Mouse (Mus musculus) thymus, postnatal 4 days (tissue): Measurements from ENCODE around the gene Ubxn10.

Experiments
- DNase-seq: peaks from one replicate; pipeline ENCODE4 v3.0.0; 2021

Gene Ubxn10

DNA sequence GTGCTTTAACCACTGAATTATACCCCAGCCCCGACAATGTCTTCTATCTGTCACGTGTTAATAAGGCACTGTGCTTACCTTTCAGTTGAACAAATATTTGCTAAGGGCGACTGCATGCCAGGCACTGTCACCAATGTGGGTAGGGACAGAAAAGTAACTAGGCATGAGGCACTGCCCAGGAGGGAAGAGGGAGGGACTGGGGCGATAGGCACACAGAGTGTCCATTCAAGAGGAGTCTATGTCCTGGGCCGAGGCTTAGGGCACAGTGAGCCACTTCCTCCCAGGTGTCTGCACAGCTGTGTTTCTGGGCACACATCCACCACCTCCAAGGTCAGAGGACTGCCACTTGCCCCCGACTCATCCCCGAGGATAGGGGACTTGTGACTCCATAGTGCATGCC, at the start of gene Ubxn10:
Gene Ubxn10, minus strand, starts transcription at position 137 of the 400 bp plus-strand sequence.
- DNase-seq = no peak

DNA sequence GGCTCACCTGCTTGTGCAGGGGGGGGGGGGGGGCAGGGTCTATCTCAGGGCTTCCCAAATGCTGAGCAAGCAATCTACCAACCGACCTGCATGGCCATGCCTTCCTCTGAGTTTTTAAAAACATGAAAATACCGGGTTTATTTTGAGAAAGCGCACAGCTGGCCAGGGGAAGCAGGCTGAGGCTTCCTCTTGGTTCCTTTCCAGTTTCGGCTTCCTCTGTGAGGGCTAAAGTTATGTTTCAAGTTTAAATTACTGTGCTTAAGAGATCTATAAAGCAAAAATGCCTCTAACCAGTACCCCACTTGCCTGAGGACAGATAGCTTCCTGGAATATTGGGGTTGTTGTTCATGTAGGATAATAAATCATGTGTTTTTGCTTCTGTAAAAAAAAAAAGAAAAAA, 49.2 kb upstream of the Ubxn10 start:
- DNase-seq = no peak

DNA sequence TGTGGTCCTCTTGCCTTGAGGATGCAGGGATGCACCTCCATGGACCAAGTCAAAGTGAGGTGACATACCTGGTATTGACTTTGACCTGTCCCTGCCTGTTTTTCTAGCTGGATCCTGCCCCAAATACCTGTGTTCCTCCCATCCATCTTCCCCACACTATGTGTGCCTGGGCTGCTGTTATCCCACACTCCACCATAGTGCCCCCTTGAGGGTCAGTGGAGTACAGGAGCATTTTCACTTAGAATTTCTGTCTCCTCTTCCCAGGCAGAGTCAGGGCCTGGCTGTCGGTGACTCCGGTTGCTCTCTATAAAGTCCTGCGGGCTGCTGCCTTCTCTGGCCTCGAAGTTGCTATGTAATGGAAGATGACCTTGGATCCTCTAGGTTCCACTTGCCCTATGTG, 48.8 kb upstream of the Ubxn10 start:
- peak; percentile 14 for DNase-seq

DNA sequence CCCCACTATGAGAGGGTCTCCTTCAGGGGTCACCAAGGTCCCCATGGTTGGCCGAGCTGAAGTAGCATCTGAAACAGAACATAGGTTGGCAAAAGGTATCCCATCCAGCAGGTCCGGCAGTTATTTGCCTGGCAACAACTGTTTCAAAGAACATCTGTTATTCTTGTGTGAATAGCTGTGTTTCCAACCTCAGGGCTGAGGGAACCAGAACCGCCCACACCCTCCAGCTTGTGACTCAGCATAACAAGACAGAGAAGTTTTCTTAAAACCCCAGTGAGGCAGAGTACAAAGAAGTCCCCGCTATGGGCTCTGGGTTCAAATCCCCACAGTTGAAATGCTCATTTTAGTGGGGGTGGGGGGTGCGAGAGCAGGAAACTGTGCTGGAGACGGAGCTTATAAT, 45.1 kb upstream of the Ubxn10 start:
- DNase-seq = no peak

DNA sequence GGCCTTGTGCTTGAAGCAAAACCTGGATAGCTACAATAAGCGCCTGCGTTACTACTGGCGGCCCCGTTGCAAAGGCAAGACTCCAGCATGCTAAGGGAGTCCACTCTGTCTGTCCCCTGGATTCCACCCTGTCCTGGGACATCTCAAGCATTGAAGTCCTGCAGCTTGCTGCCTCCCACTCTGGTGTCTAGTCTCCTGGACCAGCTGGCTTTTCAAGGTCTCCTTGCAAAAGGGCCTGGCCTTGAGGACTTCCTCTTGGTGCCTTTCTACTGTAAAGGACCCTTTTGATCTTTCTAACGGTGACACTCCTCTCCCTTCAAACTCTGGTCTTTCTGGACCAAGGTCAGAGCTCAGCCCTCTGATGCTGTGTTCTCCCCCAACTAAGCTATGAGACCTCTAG, 43.3 kb upstream of the Ubxn10 start:
- no peak for DNase-seq

DNA sequence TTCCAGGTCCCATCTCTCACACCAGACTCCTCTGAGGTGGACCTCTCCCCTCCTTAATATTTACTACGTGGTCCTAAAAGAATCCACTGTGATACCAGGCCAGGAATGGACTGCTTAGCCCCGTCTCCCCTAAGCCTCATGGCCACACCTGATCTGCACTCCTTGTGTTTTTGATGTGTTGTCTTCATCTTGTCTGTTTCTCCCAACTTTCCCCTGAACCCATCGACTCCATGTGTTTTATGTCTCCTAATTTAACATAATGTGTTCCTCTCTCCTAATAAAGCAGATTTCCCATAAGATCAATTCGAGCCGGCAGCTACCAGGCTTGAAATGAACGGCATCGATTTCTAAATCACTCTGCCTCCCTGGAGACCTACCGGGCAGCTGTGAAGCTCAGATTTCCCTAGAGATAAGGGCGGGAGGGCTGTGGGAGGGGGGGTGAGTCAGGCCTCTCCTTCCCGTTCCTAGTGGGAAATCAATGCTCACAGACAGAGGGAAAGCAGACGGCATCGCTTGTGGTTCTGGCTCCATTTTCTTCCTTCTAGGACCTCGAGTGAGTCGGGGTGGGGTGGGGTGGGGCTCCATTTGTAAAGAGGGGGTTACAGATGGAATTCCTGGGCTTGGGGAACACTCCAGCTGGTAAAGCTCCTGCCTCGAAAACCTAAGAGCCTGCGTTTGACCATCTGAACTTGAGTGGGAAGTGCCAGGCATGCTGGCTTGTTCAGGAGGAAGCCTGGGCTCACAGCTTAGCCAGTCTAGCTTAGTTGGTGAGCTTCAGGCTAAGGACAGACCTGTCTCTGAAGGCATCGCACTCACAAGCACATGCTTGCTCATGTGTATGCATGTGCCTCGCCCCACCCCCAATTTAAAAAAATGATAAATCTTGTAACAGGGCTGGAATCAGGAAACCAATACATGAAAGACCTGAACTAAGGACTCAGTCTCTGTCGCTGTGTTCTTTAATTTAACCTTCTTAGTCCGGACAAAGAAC, 40.7 kb upstream of the Ubxn10 start:
- DNase-seq = no peak

DNA sequence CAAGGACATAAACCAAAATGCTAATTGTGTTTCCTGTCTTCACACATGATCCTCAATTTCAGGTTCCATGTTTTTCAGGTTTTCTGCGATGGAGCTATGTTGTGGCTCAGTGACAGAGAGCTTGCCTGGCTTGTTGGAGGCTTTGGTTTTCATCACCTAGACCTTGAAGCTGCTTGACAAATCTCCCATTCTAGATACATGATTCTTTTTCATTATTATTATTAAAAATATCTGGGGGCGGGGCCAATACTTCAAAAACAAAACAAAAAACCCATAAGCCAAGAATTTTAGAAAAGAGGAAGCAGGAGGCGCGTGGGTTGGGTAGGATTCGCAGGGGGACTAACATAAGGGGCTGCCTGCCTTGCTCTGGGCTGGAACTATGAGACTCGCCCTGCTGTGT, 38.5 kb upstream of the Ubxn10 start, which contains the start of gene Pla2g2d:
Gene Pla2g2d, plus strand, starts transcription at position 301 of the 400 bp plus-strand sequence.
- no peak for DNase-seq

DNA sequence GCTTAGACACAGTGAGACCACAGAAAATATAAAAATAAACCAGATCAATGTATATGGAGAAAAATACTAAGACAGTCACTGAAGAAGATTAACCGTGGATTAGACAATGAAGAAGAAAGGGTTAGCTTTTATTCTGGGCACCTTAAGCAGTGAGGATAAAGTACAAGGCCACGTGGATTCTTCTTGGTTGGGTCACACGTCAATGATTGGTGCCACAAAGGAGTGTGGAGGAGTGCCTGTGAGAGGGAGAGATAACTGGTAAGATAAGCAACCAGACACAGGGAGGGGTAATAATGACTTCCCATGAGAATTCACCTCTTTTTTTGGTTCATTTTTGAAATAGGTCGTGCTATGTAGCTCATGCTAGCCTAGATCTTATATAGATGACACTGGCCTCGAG, 35.4 kb upstream of the Ubxn10 start:
- DNase-seq = no peak

DNA sequence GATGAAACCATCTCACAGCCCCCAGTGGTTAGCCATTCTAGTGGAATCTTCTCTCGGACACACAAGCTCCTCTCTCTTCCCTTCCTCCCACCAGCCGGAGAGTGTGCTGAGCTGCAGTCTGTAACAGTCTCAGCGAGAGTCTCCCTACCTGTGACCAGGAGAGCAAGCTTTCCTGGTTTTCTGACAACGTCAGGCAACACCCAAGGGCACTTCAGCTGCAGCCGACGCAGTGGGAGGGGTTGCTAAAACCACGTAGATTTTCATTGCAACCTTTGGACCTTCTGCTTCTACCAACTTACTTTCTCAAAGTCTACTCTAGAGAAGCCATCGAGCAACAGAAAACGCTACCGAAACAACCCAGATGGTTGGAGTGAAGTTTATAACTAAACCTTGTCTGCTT, 35.0 kb upstream of the Ubxn10 start:
- DNase-seq = no peak

DNA sequence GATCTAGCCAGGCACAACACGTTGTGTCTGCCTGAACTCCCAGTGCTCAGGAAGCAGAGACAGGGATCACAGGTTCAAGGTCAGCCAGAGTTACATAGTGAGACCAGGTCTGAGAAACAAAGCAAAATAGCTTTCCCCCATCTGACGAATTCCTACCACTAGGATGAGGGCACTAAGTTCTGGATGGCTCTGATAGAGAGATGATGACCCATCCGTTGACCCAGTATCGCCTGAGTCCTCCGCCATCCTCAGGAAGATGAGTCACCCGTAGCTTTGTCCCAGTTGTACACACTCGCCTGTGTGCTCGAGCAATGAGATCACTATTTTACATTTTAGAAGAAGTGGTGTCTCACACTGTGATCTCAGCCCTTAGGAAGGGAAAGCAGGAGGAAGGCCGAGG, 25.3 kb upstream of the Ubxn10 start:
- no peak for DNase-seq

DNA sequence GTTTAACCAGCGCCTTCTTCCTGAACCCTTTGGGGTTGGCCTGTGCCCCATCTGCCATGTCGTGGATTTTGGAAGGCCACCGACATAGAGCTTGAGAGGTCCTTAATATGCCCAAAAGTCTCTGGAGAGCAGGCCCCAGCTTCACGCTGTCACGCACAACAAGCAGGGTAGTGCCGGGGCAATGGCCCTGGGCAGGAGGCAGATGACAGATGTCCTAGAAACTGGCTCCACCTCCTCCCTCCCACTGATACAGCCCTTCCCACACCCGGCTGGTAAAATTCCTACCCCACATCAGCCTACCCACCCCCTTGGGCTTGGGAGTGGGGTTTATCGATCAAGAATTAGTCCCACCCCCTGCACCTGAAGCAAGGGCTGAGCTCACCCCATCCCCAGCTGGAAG, 20.4 kb upstream of the Ubxn10 start, which contains the start of gene Pla2g2f:
Gene Pla2g2f, minus strand, starts transcription at position 211 of the 400 bp plus-strand sequence.
- DNase-seq = no peak

DNA sequence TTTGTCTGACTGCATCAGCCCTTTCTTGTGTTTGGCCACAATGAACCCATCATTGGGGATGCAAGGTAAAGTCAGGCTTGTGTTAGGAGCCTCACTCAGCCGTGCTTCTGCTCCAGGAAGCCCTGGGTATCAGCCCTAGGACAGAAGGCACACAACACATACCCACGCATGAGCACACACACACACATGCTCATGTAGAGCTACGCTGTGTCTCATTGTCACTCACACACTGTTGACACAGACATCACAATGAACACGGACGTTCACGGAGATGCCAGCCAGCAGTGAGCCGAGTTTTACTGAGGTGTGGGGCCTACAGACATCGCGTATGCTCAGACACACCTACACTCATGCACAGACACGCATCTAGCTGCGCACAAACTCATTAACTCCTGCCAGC, 19.0 kb upstream of the Ubxn10 start:
- no peak for DNase-seq

DNA sequence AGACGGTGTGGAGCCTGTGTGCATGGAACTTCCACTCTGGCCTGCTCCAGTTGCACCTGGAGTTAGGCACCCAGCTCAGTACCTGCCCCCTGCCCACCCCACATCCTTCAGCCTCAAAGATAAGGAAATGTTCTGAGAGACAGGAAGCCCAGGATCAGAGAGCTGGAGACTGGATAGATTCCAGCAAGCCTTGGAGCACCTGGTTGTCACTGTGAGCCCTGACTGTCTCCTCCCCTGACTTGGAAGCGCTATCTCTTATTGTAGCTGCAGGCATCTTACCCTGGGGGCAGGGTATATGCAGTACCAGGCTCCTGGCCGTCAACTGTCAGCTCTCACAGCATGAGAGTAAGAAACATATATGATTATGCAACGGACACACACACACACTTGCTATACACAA, 18.5 kb upstream of the Ubxn10 start:
- DNase-seq = no peak

DNA sequence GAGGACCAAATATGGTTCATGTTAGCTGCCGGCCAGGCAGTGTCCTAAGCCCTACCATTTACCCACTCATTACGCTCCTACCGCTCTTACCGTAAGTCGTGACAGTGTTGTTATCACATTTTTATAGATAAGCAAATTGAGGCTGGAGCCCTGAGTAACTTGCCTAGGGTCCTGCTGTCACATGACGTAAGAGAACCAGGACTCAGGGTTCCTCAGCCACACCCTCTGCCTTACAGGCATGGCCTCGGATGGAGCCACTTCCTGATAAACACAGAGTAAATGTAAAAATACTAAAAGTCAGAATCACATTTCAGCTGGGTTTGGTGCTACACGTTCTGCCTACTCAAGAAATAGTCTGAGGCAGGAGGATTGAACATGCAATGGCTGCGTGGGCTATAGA, 17.5 kb upstream of the Ubxn10 start:
- no peak for DNase-seq

DNA sequence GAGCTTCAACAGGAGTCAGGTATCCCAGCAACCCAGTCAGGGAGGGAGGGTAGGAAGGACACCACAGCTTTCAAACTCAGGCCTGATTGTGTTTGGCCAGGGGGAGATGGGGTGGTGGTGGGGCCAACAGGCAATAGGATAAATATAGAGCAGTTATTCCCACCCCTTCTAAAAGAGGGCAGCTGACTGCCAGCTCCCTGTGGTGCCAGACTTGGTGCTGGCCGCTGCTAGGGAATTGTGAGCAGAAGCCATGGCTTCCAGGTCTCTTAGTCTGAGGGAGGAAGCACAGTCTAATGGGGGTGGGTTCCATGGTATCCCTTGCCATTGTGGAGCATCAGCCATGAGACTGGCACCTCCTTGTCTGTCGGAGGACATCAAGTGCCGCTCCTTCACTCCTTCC, 16.6 kb upstream of the Ubxn10 start:
- DNase-seq = no peak

DNA sequence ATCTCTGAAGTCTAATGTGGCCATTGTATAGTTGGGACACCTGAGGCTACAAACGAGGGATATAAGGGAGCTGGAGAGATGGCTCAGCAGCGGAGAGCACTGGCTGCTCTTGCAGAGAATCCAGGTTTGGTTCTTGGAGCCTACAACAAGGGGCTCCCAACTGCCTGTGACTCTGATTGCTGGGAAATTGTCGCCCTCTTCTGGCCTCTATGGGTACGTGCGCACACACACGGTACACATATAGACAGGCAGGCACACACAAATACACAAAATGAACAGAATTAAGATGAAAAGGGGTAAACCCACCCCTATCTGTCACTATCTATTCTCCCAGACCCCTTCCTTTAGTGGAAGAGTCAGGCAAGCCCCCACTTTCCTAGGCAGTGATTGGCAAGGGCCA, 15.6 kb upstream of the Ubxn10 start:
- no peak for DNase-seq

DNA sequence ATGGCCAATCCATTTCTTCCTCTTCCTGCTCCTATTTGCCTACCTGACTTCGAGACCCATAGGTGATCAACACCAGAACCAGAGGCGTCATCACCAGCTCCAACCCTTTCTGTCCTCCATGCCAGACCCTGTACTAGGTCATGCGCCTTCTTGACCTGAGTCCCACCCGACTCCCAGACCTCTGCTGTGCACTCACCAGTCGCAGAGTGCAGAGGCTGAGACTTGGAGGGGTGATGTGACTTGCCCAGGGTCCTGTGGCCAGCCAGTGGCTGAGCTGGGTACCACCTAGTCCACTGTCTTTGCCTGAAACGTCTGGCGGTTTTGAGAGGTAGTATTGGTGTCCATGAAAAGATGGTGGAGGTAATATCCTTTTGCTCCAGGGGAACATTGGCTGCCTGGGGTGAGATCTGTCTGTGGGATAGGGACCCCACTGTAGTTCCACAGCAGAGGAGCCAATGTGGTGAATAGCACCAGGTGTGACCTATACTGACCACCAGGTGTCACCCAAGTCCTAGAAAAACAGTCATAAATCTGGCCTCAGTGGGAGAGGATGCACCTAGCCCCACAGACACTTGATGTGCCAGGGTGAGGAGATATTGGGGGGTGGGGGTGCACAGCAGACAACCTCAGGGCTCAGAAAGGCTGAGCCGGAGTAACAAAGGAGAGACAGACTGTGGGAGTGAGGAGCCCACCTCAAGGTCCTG, 11.6 kb upstream of the Ubxn10 start:
- peak; percentile 44 for DNase-seq

DNA sequence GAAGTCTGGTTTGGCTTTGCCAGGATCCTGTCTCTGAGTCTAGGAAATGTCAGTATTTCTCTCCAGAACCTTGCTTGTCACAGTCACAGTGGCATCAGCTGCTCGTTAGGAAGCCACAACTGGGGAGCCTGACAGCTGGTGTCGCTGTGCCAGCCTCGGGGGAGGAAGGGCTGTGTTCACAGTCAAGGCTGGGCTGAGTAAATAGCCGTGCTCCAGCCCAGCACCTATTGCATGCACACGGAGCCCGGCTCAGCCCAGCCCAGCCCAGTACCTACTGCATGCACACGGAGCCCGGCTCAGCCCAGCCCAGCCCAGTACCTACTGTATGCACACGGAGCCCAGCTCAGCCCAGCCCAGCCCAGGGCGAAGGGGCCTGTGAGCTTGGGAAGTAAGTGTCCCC, 10.9 kb upstream of the Ubxn10 start:
- peak; percentile 55 for DNase-seq

DNA sequence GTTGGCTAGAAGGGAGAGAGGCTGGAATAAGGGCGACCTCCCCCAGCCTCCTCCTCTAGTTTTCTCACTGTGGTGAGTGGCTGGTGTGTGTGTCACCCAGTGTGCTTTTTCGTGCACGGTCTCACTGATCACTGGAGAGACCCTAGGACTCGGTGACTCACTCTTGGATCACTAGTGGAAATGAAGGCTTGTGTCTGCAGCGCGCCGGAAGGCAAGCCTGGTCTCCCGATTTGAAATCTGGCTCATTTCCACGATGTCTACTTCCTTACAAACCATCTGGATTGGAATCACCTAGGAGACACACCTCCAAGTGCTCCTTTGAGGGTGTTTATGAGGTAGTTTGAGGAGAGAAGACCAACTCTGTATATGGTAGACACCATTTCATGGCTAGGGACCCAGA, 9.9 kb upstream of the Ubxn10 start:
- no peak for DNase-seq

DNA sequence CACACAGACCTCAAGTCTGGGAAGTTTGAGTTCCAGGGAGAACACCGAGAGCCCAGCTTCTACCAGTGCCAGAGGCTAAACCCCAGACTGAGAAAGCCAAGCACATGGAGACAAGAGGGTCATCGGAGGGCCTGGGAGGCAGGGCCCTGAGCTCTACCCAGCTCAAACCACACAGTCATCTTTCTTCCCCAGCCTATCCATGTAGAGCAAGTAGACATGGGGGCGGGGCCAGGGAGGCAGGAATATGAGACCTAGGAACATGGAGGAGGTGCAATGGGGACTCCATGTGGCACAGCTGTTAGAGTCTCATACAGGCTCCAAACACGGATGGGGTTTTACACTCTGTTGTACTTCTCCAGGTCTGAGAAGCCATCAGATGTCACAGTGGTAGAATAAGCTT, 8.9 kb upstream of the Ubxn10 start:
- no peak for DNase-seq

DNA sequence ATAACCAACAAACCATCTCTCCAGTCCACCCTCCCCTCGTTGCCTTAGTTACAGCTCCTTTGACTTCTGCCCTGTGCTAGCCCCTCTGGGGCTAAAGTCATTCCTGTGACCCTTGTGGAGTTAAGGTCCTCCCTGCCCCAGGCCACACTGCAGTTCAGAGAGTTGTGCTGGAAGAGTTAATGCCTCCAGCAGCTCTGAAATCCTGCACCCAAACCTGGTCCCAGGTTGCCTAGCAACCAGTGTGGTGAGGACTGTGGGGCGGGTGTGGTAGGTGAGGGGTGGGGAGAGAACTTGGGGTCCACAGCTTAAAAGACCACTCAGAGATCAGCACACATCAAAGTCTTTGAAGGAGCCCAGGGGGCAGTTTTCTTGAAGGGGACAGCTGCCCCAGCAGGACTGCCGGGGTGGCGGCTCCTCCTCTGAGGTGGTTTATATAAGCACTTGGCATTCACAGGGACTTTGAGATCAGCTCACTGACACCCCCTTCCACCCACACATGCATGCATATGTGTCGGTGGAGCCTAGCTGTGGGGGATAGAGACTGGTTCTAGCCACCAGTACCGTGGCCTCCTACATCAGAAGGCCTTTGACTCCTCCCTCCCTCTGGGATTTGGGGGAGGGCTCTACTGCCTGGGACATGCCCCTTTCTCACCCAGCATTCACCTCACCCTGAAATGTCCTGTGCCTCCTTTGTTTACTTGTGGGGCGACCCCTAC, 2.3 kb upstream of the Ubxn10 start:
- DNase-seq = no peak

DNA sequence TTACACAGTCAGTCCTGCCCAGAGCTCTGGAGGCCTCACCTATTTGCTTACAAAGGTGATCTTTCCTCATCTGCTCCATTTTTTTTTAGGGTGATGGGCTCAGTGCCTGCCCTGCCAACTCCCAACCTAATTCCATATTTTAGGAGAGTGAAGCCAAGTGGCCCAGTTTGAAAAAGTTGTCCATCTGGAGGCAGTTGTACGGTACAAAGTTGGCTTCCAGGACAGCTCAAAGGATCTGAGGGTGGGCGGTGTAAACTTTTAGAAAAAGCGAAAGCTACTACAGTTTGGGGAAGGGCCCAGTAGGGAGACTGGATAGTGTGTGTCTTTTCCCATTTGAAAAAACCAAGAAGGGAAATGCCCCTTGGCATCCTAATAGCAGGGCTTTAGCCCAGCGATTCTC, 2.1 kb downstream of the Ubxn10 start:
- no peak for DNase-seq

DNA sequence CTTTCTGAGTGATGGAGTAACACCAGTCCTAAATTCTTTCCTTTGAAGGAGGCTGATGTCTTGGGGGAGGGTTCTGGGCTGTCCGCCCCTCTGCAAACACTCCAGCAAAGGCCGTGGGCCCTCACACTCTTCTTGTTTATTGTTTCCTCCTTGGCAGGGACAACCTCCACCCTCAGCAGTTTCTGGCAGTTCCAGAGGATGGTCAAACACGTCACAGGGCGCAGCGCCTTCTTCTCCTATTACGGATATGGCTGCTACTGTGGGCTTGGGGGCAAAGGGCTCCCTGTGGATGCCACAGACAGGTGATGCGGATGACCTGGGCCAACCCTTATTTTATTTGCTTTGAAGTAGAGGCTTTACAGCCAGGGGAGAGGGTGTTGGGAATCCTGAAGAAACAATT, 2.9 kb downstream of the Ubxn10 start:
- no peak for DNase-seq
